Mouse (Mus musculus) heart, postnatal 4 days (tissue): Measurements from ENCODE around the gene Ahrr. TPM values are rescaled to one million over a fixed set of nuclear protein-coding genes. Genes with fewer than 3 reads are reported as not detected.
A peak's percentile ranks its signal among the peaks of the same experiment; 100 is the strongest.

Experiments used
- DNase-seq: peaks from one replicate; pipeline ENCODE4 v3.0.0; 2021
- total RNA-seq, 2 experiments: library from RNA; stranded (reverse); gene quantifications; 2 replicates each; pipeline ENCODE4 v1.2.3; 2021

Ahrr gene
- 1 to 10 TPM; 1.6 to 1.8 TPM for total RNA-seq

DNA sequence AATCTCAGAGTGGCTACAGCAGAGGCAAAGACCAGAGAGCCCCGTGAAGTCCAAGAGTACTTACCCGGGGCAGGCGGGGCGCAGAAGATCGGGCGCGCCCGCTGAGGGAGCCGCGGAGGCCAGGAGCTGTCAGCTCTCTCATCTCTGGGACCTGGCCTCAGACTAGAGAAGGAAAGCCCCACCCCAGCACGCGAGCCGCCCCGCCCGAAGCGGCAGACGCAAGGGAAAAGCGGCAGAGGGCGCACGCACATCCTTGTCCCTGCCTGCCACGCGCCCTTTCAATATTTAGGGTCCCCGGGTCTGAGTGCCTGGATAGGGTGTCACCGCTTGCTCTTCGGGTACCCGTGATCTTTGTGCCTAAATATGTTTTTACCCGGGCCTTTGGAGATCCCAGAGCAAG, at the start of gene Ahrr:
Gene Ahrr (minus strand): TSS at position 165 of the 400 bp plus-strand sequence.
- peak; percentile 72 for DNase-seq

DNA sequence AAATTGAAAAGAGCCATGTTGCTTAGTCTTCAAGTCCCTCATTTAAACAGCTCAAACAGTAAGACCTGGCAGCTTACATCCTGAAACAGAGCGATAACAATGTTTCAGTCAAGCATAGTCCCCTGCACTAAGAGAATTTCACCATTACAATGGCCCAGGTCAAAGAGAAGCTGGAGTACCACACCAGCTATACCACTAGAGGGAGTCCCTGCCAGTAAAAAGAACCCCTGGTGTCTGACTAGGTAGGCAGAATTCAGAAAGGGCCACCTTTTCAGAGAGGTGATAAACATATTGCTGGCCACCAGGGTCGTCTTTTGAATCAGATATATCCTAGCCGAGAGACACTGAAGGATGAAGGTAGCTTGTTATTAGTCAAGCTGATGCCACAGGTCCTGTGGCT, 48.9 kb upstream of the Ahrr start:
- peak; percentile 62 for DNase-seq

- no peak for DNase-seq
Measured at GRCm38 (mm10) chr13:74329321-74329720, 37.2 kb upstream of the Ahrr start.

- DNase-seq = peak; percentile 93
Measured at GRCm38 (mm10) chr13:74317170-74317849, 25.2 kb upstream of the Ahrr start, which contains the start of gene Pdcd6. Pdcd6 (minus strand) TSS chr13:74317580.

DNA sequence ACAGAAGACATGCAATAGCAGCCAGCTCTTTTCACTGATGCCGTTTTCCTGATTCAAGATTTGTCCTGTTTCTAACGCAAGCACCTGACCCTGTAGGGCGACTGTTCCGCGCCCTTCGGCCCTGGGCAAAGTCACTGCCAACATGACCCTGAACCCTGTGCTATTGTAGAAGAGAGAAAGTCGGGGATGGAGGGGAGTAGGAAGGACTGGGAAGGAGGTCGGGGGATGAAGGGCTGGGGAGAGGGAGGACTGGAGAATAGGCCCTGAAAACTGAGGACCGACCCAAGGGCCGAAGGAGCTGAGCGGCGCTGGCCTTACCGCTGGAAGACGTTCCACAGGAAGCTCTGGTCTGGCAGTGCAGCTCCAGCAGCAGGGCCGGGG, 24.6 kb upstream of the Ahrr start:
- no peak for DNase-seq

- no peak for DNase-seq
Measured at GRCm38 (mm10) chr13:74316386-74316785, 24.3 kb upstream of the Ahrr start.

GRCm38 (mm10) chr13:74314616-74315015, 22.5 kb upstream of the Ahrr start:
- DNase-seq = no peak

DNA sequence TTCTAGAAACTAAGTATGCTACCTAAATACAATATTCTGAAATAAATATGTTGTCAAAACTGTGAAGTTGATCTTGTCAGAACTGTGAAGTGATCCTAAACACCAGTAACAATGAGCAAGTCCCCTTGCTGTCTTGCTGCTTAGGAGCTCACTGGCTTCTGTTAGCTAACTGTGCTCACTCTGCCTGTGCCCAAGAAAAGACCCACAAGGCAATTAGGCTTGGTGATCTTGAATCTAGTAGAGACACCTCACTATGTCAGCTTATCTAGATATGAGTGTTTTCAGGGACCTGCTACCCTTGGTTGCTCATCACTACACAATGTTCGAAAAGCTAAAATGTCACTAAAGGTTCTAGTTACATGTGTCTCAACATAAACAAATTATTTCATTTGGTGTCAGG, 13.6 kb upstream of the Ahrr start:
- no peak for DNase-seq

- no peak for DNase-seq
Measured at GRCm38 (mm10) chr13:74305380-74305779, 13.2 kb upstream of the Ahrr start.

DNA sequence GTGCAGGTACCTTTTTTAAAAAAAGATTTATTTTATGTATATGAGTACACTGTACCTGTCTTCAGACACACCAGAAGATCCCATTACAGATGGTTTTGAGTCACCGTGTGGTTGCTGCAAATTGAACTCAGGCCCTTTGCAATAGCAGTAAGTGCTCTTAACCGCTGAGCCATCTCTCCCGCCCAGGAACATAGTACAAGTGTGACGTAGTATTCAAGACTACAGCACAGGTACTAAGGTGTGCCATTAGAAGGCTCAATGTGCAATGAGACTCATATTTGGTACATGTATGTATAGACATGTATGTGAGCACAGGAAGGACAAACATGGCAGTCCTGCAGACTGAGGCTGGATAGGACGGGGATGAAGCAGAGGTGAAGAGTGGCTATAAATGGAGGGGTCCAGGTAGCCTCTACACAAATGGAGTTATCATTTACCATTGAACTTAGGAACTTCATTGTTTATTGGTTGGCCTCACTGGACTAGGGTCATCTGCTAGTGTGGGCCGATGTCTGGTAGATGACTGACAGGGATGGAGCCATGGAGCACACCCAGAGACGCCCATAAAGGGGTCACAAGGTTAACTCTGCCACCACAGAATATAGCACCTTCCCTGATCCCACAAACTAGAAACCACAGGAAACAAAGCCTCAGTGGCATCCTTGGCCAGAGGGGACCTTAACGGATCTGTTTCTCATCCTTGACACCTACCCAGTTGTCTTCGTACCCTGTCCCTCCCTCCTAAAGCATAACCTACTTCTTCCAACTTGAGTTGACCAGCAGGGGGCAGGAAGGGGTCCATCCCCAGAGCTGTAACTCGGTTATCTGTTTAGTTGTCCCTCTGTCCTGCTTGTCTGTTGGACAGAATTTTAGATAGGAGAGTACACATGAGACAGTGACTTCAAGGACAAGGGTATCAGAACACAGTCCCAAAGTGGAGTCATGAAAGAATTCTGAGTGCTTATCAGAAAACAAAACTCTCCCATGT, 10.2 kb upstream of the Ahrr start:
- DNase-seq = no peak

DNA sequence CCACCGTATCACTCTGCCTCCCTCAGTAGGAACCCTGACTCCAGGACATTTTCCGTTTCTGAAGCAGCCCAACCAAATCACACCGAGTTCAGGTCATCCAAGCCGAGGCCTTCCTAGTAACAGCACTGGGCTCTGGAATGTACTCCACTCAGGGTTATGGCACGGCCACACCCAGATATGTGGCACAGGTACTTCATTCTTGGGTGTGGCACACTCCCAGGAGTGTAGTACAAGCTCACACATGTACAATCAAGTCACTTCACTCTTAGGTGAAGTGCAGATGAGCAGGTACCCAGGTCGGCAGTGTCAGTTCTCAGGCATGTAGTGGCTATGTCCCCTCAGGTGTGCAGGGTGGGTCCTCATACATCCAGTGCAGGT, 9.5 kb upstream of the Ahrr start:
- no peak for DNase-seq

DNA sequence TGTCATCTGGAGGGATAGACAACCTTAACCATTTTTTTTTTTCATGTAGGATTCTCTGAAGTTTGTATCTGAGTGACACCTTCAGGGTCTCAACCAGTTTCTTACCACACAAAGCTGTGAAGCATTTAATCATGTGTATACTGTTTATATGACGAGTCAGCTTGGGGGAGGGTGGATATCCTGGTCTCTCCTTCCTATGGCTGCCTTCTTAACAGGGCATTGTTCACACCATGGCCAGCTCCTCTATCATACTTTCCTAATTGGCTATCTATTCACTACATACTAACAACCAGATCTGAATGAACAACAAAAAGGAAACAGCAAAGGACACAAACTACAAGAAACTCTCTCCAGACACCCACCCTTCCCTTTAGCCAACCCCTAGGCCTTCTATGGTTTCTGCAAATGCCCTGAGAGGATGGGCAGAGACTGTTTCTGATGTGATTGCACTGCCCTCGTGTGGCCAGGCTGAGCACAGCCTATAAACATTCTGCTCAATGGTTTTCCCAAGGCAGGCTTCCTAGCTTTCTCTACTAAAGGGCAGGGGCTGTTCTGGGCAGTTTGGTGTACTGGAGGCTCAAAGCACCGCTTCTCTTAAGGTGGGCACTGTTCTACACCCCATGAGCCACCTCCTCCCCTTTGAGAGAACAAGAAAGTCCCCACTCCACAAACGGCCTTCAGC, 8.9 kb upstream of the Ahrr start:
- peak; percentile 83 for DNase-seq

- DNase-seq = no peak
Measured at GRCm38 (mm10) chr13:74296376-74296775, 4.2 kb upstream of the Ahrr start.

- DNase-seq = no peak
Measured at GRCm38 (mm10) chr13:74289646-74290045, 2.5 kb downstream of the Ahrr start.

- DNase-seq = no peak
Measured at GRCm38 (mm10) chr13:74282299-74282698, 9.8 kb downstream of the Ahrr start.

DNA sequence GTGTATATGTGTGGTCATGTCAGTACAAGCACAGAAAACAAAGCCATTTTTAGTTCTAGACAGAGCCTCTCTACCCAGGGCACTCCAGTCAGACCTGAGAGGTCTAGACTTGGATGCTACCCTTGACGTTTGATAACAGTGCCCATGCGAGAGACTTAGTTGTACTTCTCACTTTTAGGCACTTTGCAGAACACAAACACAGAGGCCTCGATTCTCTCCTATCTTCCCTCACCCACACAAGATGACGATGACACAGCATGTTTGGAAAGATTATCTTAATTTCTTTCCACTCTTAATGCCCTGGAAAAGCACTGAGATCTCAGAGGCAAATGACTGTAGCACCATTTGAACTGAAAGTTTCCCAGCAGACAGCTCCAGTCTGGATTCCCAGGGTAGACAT, 16.4 kb downstream of the Ahrr start:
- DNase-seq = no peak

- DNase-seq = peak; percentile 67
Measured at GRCm38 (mm10) chr13:74260231-74260992, 31.7 kb downstream of the Ahrr start.

DNA sequence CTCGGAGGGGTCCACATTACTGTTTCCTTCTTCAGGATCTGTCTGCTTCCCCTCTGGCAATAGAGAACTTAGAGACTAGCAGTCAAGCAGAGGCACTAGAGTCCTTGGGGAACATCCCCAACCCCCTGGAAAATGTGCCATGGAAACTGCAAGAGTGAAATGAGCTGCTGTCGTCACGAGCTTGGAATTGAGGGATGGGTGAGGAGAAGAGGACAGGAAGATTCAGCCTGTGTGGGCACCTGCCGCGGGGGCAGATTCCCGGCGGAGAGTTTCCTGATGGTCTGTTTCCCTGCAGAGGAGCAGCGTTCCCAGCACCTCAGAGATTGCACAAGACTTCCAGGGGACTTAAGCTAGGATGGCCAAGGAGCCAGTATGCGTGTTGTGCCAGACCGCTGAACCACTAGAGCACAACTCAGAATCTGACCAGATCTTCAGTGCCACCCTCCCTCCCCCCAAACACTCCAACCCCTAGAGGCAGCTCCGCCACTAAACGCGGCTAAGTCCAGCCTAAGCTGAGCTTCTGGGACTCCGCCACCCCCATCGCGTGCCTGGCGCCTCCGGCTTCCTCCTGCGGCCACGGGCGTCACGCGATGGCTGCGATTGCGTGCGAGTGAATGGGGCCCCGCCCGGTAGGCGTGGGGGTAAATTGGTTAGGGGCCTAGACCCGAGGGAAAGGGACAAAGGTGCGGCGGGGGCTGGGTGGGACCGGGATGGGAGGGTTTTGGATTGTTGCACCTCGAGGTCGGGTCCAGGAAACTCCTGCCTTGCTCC, 32.5 kb downstream of the Ahrr start:
- DNase-seq = peak; percentile 75

- DNase-seq = peak; percentile 33
Measured at GRCm38 (mm10) chr13:74246494-74246893, 45.6 kb downstream of the Ahrr start.

- DNase-seq = no peak
Measured at GRCm38 (mm10) chr13:74245899-74246231, 46.3 kb downstream of the Ahrr start.

DNA sequence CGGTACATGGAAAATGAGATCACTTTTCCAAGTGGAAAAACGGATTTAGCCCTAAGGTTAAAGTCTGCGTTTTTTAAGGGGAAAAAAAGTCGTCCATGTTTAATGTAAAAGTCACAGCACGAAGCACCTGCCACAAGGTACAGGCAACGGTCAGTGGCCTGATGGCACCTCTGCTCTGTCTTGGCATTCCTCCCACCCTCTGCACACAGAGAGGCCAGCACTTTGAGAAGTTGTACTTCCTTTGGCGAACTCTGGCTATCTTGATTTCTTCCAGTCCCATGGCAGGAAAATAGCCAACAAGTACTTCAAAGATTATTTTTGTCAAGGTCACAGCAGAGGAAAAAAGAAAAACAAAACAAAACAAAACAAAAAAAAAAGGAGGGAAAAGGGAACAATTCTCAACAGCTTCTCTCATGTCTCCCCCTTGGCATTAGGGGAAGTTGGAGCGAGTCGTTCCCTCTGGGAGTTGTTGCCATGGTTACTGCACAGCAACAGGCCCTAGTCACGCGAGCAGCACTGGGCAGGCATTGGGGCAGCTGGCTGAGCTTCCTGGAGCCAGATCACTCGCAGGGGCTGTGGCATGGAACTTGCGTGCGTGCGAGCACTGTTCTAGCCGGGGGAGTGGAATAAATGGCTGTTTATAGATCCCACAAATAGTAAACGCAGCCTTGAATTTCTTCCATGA, 46.8 kb downstream of the Ahrr start:
- peak; percentile 82 for DNase-seq
